Mouse (Mus musculus): ENCODE data around the gene Abca4. TPM values are rescaled to one million over a fixed set of nuclear protein-coding genes. Genes with fewer than 3 reads are reported as not detected.
A peak's percentile ranks its signal among the peaks of the same experiment; 100 is the strongest.

The Abca4 gene
- polyA plus RNA-seq, 2 experiments: 1.0 to 2.2 TPM

- no peaks in the 10 kb centered on the region for H3K27me3 ChIP-seq (ENCODE audit: control insufficient read depth, insufficient read depth, low read length)
- no peak overlapping the region for H3K9ac ChIP-seq (ENCODE audit: low read depth, low read length, severe bottlenecking)
- DNase-seq (ENCODE audit: low spot score) (no peak), ATAC-seq (ENCODE audit: low FRiP score, low read depth) (no peak)
- H3K27ac ChIP-seq (replicated peaks; ENCODE audit: low read depth, low read length): no peak overlapping the region
- no peak overlapping the region for H3K4me2 ChIP-seq (replicated peaks; ENCODE audit: low read depth, low read length, severe bottlenecking)
- H3K9me3 ChIP-seq (ENCODE audit: control insufficient read depth, low read length): no peaks in the 10 kb centered on the region
- no peak overlapping the region for H3K4me3 ChIP-seq (replicated peaks; ENCODE audit: low read length)
- WGBS: 86% methylated on average over 3 of the region's 3 CpGs
- no peak for TF ChIP-seq POLR2A (IDR thresholded peaks at IDR 0.05; ENCODE audit: borderline replicate concordance, extremely low read depth, insufficient read depth, insufficient read length)
- H3K36me3 ChIP-seq (ENCODE audit: control insufficient read depth, insufficient read depth, low read length): 0 out of 2 replicates have a peak, but pooled peaks cover 4% of the 10 kb centered on the region
- no peaks in the 10 kb centered on the region for H3K4me1 ChIP-seq (ENCODE audit: control insufficient read depth, insufficient read depth, low read length)
These were observed 21.9 kb upstream of the Abca4 start for GRCm38 (mm10) chr3:122022355-122022754.

GRCm38 (mm10) chr3:122026676-122027075 is 17.6 kb upstream of the Abca4 start:
- DNase-seq (ENCODE audit: low spot score): peak; percentile 42
- H3K9me3 ChIP-seq (ENCODE audit: control insufficient read depth, low read length): no peaks in the 10 kb centered on the region
- H3K9ac ChIP-seq (ENCODE audit: low read depth, low read length, severe bottlenecking): no peak overlapping the region
- WGBS: 54% methylated on average over 5 of the region's 5 CpGs
- no peak overlapping the region for H3K4me3 ChIP-seq (replicated peaks; ENCODE audit: low read length)
- H3K4me2 ChIP-seq (replicated peaks; ENCODE audit: low read depth, low read length, severe bottlenecking): no peak overlapping the region
- H3K27me3 ChIP-seq (ENCODE audit: control insufficient read depth, insufficient read depth, low read length): no peaks in the 10 kb centered on the region
- no peak for TF ChIP-seq POLR2A (IDR thresholded peaks at IDR 0.05; ENCODE audit: borderline replicate concordance, extremely low read depth, insufficient read depth, insufficient read length)
- ATAC-seq (ENCODE audit: low FRiP score, low read depth): no peak
- H3K27ac ChIP-seq (replicated peaks; ENCODE audit: low read depth, low read length): no peak overlapping the region
- no peaks in the 10 kb centered on the region for H3K4me1 ChIP-seq (ENCODE audit: control insufficient read depth, insufficient read depth, low read length)
- H3K36me3 ChIP-seq (ENCODE audit: control insufficient read depth, insufficient read depth, low read length): no peaks in the 10 kb centered on the region

- no peak overlapping the region for H3K4me3 ChIP-seq (replicated peaks; ENCODE audit: low read length)
- H3K4me2 ChIP-seq (replicated peaks; ENCODE audit: low read depth, low read length, severe bottlenecking): no peak overlapping the region
- no peaks in the 10 kb centered on the region for H3K27me3 ChIP-seq (ENCODE audit: control insufficient read depth, insufficient read depth, low read length)
- no peak for DNase-seq (ENCODE audit: low spot score)
- H3K9ac ChIP-seq (ENCODE audit: low read depth, low read length, severe bottlenecking): no peak overlapping the region
- no peak for TF ChIP-seq POLR2A (IDR thresholded peaks at IDR 0.05; ENCODE audit: borderline replicate concordance, extremely low read depth, insufficient read depth, insufficient read length)
- no peak for ATAC-seq (ENCODE audit: low FRiP score, low read depth)
- no peaks in the 10 kb centered on the region for H3K36me3 ChIP-seq (ENCODE audit: control insufficient read depth, insufficient read depth, low read length)
- WGBS: 88% methylated on average over 8 of the region's 8 CpGs
- no peak overlapping the region for H3K27ac ChIP-seq (replicated peaks; ENCODE audit: low read depth, low read length)
- H3K9me3 ChIP-seq (ENCODE audit: control insufficient read depth, low read length): no peaks in the 10 kb centered on the region
- H3K4me1 ChIP-seq (ENCODE audit: control insufficient read depth, insufficient read depth, low read length): no peaks in the 10 kb centered on the region
These were observed 16.5 kb upstream of the Abca4 start for GRCm38 (mm10) chr3:122027776-122028175.

- Histone ChIP-seq H3K36me3 (ENCODE audit: control insufficient read depth, insufficient read depth, low read length) (no peaks in the 10 kb centered on the region), H3K9me3 (ENCODE audit: control insufficient read depth, low read length) (no peaks in the 10 kb centered on the region), H3K4me3 (replicated peaks; ENCODE audit: low read length) (no peak overlapping the region), H3K4me2 (replicated peaks; ENCODE audit: low read depth, low read length, severe bottlenecking) (no peak overlapping the region), H3K27ac (replicated peaks; ENCODE audit: low read depth, low read length) (no peak overlapping the region), H3K9ac (ENCODE audit: low read depth, low read length, severe bottlenecking) (no peak overlapping the region), H3K4me1 (ENCODE audit: control insufficient read depth, insufficient read depth, low read length) (no peaks in the 10 kb centered on the region; the same call in 1 of the 2 replicates), H3K27me3 (ENCODE audit: control insufficient read depth, insufficient read depth, low read length) (no peaks in the 10 kb centered on the region)
- DNase-seq (ENCODE audit: low spot score) (no peak), ATAC-seq (ENCODE audit: low FRiP score, low read depth) (no peak)
- 51% methylated on average over 9 of the region's 9 CpGs for WGBS
- no peak for TF ChIP-seq POLR2A (IDR thresholded peaks at IDR 0.05; ENCODE audit: borderline replicate concordance, extremely low read depth, insufficient read depth, insufficient read length)
These were observed 10.9 kb upstream of the Abca4 start for GRCm38 (mm10) chr3:122033248-122033837.

GRCm38 (mm10) chr3:122034240-122034639 is 10.0 kb upstream of the Abca4 start:
- Histone ChIP-seq H3K27ac (replicated peaks; ENCODE audit: low read depth, low read length) (no peak overlapping the region), H3K4me2 (replicated peaks; ENCODE audit: low read depth, low read length, severe bottlenecking) (no peak overlapping the region), H3K27me3 (ENCODE audit: control insufficient read depth, insufficient read depth, low read length) (no peaks in the 10 kb centered on the region), H3K9ac (ENCODE audit: low read depth, low read length, severe bottlenecking) (no peak overlapping the region), H3K36me3 (ENCODE audit: control insufficient read depth, insufficient read depth, low read length) (no peaks in the 10 kb centered on the region), H3K4me1 (ENCODE audit: control insufficient read depth, insufficient read depth, low read length) (no peaks in the 10 kb centered on the region; the same call in 1 of the 2 replicates), H3K4me3 (replicated peaks; ENCODE audit: low read length) (no peak overlapping the region), H3K9me3 (ENCODE audit: control insufficient read depth, low read length) (no peaks in the 10 kb centered on the region)
- TF ChIP-seq POLR2A (IDR thresholded peaks at IDR 0.05; ENCODE audit: borderline replicate concordance, extremely low read depth, insufficient read depth, insufficient read length): no peak
- ATAC-seq (ENCODE audit: low FRiP score, low read depth) (no peak), DNase-seq (ENCODE audit: low spot score) (no peak)
- 73% methylated on average over 5 of the region's 5 CpGs for WGBS

Measured in limb, embryonic 14.5 days (tissue).